Mouse (Mus musculus) gastrocnemius, adult 8-10 months (tissue): ENCODE data around the gene Nutm1. TPM values are rescaled to one million over a fixed set of nuclear protein-coding genes. Genes with fewer than 3 reads are reported as not detected.
"Not testable (repeated sequence)": the region's sequence is repeated elsewhere in the genome, so short reads cannot be mapped to it uniquely, and the experiment has no call there.

Experiments
- DNase-seq, 2 experiments: peaks; one replicate each; pipeline ENCODE4 v3.0.0; 2022; ENCODE audit warnings: low spot score in 2 of 2
- total RNA-seq, 4 experiments: library from RNA; stranded (reverse); gene quantifications; 2 replicates each; pipeline ENCODE4 v1.2.4; 2022

Nutm1 gene
- total RNA-seq = not detected

DNA sequence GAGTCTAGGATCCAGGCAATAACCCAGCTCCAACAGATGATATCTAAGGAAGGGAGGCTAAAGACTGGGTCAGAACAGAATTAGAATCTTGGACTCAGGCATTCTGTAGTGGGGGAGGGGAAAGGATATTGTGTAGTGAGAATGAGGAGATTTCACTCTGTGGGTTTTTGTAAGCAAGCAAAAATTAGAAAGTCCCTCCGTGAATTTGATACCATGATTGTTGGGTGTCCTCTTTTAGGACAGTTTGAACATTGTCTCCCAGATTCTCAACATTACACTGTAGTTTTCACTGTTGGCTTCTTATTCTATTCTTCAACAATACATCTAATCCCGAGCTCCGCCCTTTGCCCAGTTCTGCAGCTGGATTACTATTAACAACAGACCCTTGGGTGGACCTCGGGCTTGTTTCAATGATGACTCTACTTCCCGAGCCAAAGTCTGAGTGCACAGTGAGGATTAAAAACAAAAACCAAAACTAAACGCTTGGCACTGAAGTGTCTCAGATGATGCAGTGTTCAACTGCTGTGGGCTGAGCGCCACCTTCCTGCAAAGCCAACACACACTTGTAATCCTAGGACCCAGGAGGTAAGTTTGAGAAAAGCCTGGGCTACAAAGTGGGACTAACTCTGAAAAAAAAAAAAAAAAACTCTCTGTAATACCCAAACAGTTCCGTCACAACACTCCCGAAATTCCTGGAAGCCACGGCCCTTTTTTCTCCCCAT is at the start of gene Nutm1:
TSS of gene Nutm1 (minus strand) at position 51 of the 722 bp plus-strand sequence.
- peak in 1 of 2 experiments; percentile 46 for DNase-seq

GRCm38 (mm10) chr2:112308671-112309070 is 49.6 kb upstream of the Nutm1 start:
- no peak for DNase-seq

DNA sequence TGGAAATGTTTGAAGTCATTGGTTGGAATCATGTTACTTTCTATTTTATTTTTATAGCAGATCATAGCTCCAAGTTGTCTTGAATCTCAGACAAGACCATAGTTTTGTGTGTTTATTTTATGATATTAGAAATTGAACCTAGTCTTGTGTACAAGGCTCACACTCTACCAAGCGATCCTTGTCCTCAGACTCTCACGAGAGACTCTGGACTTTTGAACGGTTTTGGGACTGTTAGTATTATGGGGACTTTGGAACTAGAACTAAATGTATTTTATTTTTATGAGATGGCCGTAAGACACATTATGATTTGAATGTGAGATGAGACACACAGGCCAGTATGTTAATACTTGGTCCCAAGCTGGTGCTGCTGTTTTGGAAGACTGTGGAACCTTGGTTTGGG is 39.1 kb upstream of the Nutm1 start:
- no peak for DNase-seq

DNA sequence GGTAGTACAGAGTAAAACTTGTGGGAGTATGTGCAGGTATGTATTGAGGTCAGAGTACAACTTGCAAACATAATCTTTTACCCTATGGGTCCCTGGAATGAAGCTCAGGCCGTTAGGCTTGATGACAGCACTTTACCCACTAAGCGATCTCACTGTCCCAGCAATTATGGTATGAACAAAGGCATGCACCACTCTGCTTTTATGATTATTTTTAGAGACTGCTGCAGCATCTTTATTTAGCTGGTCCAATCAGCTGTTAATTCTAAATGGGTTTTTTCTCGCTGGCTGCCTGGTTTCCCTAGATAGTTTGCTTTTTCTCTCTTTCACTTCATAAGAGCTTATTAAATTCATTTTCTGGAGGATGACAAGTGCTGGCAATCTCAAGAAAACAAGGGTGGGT is 37.1 kb upstream of the Nutm1 start:
- no peak for DNase-seq

DNA sequence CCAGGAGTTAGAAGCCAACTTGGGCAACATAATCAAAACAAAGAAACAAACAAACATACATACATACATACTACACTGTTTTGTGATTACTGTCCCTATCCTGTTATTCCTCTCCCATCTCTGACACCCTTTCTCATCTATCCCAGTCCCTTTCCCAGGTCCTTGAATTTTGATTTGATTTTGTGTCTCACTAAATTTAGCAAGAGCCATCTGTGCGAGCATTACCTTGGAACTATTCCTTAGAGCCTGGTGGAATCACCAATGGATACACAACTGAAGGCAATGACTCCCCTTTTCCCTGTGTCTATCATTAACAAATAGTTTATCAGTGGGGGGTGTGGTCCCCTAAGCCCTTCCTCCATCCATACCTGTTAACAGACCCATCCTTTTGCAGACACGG is 33.7 kb upstream of the Nutm1 start:
- no peak for DNase-seq

GRCm38 (mm10) chr2:112289507-112289906 is 30.4 kb upstream of the Nutm1 start:
- DNase-seq = no peak

DNA sequence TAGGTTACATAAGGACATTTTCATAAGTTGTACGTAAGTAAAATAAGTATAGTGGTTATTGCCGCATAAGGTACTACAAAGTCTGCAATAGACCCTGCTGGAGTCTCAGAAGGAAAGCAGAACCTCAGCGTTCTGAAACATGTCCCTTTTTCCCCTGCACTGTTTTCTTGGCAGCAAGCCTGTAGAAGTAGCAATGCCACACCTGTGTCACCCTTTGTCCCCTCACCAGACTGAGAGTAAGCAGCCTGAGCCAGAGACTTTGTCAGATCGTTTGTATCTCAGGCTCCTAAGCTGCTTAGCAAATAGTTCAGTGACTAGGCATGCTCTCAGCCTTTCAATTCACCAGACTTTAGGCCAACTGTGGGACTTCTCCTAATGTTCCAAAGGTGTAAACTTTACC is 28.0 kb upstream of the Nutm1 start:
- DNase-seq = no peak

DNA sequence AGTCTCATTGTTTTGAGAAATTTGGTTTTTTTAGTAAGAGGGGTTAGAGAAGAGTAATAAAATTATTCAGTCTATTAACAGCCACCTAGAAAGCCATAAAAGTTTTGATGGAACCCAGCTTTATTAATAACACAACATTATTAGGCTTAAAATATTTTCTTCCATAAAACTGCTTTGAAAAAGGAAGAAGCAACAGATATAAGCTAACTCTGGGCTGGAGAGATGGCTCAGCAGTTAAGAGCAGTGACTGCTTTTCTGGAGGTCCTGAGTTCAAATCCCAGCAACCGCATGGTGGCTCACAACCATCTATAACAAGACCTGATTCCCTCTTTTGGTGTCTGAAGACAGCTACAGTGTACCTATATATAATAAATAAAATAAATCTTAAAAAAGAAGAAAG is 27.0 kb upstream of the Nutm1 start:
- not testable (repeated sequence) for DNase-seq

DNA sequence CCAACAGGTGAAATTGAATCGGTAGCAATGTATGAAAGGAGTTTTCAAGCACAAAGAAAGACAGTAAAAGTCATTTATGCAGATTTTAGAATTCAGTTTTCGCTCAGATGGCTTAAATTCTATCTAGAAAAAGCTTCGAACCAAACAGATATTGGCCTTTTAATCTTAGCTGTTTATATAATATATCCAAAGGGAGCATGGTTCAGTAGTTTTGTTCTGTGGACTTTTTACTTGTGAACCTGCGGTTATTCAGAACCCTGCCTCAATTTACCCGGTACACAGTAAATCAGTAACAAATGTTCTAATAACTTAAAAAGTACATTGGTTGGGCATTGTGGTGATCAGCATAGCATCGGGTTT is 25.9 kb upstream of the Nutm1 start:
- DNase-seq = no peak

GRCm38 (mm10) chr2:112284363-112285030 is 25.4 kb upstream of the Nutm1 start:
- DNase-seq = peak; percentile 32 to 47

GRCm38 (mm10) chr2:112282846-112283245 is 23.8 kb upstream of the Nutm1 start:
- no peak for DNase-seq

GRCm38 (mm10) chr2:112276870-112277269 is 17.8 kb upstream of the Nutm1 start:
- DNase-seq = no peak

GRCm38 (mm10) chr2:112273474-112273873 is 14.4 kb upstream of the Nutm1 start:
- DNase-seq = no peak

- no peak for DNase-seq
Measured at GRCm38 (mm10) chr2:112272909-112273308, 13.8 kb upstream of the Nutm1 start.

DNA sequence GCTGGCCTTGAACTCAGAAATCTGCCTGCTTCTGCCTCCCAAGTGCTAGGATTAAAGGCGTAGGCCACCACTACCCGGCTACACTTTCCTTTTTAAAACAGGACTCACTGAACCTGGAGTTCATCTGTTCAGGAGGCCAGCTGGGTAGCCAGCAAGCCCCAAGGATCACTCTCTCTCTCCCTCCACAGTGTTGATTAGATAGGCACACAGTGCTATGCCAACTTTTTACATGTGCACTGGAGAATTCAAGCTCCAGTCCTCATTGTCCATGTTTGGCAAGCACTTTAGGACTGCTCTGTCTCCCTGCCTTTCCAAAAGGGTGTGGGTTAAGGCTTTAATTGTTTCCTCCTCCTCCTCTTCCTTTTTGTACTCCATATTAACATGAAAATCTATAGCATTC is 10.9 kb upstream of the Nutm1 start:
- no peak for DNase-seq

GRCm38 (mm10) chr2:112267547-112268269 is 8.6 kb upstream of the Nutm1 start:
- no peak for DNase-seq

DNA sequence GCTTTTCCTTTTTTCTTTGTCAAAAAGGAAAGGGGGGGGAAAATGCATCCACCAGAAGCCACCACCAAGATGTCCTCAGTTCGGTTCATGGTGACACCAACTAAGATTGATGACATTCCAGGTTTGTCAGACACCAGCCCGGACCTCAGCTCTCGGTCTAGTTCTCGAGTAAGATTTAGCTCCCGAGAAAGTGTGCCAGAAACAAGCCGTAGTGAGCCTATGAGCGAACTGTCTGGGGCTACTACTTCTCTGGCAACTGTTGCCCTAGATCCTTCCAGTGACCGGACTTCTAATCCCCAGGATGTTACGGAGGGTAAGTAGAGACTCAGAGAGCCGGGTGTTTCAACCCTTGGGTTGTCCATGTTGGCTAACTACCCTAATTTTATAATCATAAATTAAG is 7.7 kb upstream of the Nutm1 start:
- peak in 1 of 2 experiments; percentile 39 for DNase-seq

DNA sequence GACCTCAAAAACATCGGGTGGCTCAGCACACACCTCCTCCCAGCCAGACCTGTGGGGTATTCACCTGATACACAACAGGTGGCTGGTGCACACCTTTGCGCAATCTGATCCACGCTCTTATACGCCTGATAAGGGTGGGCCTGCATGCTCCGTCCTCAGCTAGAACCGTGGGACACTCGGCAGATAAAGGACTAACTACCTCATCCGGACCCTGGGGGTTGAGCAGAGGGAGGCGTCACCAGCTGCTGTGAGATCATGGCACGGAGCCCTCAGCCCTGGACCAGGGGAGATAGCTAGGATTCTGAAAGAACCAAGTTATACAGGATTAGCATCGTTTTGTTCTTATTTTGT is 7.1 kb upstream of the Nutm1 start, which contains the start of gene Gm21985:
TSS of gene Gm21985 (plus strand) at position 73 of the 351 bp plus-strand sequence.
- DNase-seq = peak; percentile 39 to 41

GRCm38 (mm10) chr2:112265448-112266241 is 6.6 kb upstream of the Nutm1 start, which contains the start of gene Slc12a6:
Slc12a6 (plus strand) TSS chr2:112265825.
- DNase-seq = peak; percentile 84 to 90

GRCm38 (mm10) chr2:112264364-112264763 is 5.3 kb upstream of the Nutm1 start:
- DNase-seq = no peak

- no peak for DNase-seq
Measured at GRCm38 (mm10) chr2:112262779-112263295, 3.7 kb upstream of the Nutm1 start.
